Mouse (Mus musculus): ENCODE results near the gene Ado.
A peak's percentile ranks its signal among the peaks of the same experiment; 100 is the strongest.

Ado gene

GRCm38 (mm10) chr10:67535972-67536371 lies 12.8 kb downstream of the Ado start:
- DNase-seq, result peak; percentile 76 to 83

GRCm38 (mm10) chr10:67535256-67535655 lies 13.5 kb downstream of the Ado start, which contains the start of gene Egr2:
Gene Egr2 (plus strand): TSS chr10:67535475.
- peak; percentile 35 to 41 for DNase-seq

GRCm38 (mm10) chr10:67529769-67530168 lies 19.0 kb downstream of the Ado start:
- DNase-seq, result no peak

GRCm38 (mm10) chr10:67526435-67526834 lies 22.3 kb downstream of the Ado start:
- no peak for DNase-seq

- no peak for DNase-seq
Observed at GRCm38 (mm10) chr10:67524694-67525093, 24.1 kb downstream of the Ado start.

- no peak for DNase-seq
Observed at GRCm38 (mm10) chr10:67524130-67524529, 24.6 kb downstream of the Ado start.

- no peak for DNase-seq
Observed at GRCm38 (mm10) chr10:67518733-67519132, 30.0 kb downstream of the Ado start.

- no peak for DNase-seq
Observed at GRCm38 (mm10) chr10:67512871-67513270, 35.9 kb downstream of the Ado start.

- DNase-seq, result peak; percentile 11 to 24
Observed at GRCm38 (mm10) chr10:67512211-67512610, 36.5 kb downstream of the Ado start.

GRCm38 (mm10) chr10:67505248-67505647 lies 43.5 kb downstream of the Ado start:
- DNase-seq, result no peak

- DNase-seq, result no peak
Observed at GRCm38 (mm10) chr10:67504046-67504445, 44.7 kb downstream of the Ado start.

GRCm38 (mm10) chr10:67503320-67503995 lies 45.3 kb downstream of the Ado start:
- DNase-seq, result no peak

- DNase-seq, result no peak
Observed at GRCm38 (mm10) chr10:67497951-67498350, 50.8 kb downstream of the Ado start.

GRCm38 (mm10) chr10:67497144-67497892 lies 51.4 kb downstream of the Ado start:
- DNase-seq, result no peak

Measured in cerebellum, postnatal 14 days (tissue).